Mouse (Mus musculus) embryo, embryonic 11 days (tissue): ENCODE measurements around the gene Rab10.
"Not testable (repeated sequence)": the region's sequence is repeated elsewhere in the genome, so short reads cannot be mapped to it uniquely, and the experiment has no call there.

Experiments
- DNase-seq: peaks from one replicate; pipeline ENCODE4 v3.0.0-alpha.2; 2015

The Rab10 gene

GRCm38 (mm10) chr12:3309391-3310320 is at the start of gene Rab10:
Gene Rab10 (minus strand): TSS chr12:3309969.
- peak; percentile 99 for DNase-seq

DNA sequence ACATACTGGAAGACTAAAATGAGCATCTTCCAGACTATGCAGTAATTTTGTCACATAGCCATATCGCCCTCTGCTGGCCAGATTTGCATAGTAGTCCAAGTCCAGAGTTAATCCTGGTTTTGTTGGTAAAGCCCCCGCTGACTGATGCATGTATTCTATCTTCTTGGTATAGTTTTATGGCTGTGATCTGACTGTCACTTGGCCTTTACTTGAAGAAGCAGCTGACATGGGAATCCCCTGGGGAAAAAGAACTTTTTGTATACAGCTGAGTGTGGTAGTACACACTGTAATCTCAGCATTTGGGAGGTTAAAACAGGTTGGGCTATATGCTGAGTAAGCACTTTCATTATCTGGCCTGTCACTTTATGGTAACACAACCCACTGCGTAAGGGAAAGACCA is 49.5 kb upstream of the Rab10 start:
- DNase-seq = peak; percentile 75

DNA sequence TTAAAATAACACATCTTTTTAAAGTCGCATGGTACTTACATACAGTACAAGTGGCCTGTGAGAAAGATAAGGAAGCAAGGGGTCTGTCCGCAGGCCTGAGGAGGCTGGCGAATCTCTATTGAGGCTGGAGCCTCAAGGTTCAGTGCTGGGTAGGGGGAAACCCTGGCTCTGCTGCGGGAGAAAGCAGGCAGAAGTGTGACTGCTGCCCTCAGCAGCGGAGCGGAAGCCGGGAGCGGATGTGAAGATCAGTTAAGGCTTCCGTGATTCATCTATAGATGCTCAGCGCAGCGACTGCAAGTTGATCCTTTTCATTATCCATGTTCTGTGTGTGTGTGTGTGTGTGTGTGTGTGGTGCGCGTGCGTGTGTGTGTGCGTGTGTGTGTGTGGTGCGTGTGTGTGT is 47.1 kb upstream of the Rab10 start:
- DNase-seq = peak; percentile 22

DNA sequence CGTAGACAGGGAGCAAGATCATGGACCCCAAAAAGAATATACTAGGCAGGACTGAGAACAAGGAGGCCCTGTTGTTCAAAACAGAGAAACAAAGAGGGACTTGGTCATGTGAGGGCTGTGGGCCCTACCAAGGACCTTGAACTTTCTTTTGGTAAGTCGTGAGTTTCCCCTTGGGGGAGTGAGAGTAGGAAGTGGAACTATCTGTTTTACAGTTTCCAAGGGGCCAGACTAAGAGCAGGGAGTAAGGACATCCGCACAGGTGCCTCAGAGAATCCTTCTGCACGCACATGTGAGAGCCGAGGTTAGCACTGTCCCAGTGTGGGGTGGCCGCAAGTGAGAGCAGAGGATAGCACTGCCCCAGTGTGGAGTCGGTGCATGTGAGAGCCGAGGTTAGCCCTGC is 45.3 kb upstream of the Rab10 start:
- DNase-seq = no peak

DNA sequence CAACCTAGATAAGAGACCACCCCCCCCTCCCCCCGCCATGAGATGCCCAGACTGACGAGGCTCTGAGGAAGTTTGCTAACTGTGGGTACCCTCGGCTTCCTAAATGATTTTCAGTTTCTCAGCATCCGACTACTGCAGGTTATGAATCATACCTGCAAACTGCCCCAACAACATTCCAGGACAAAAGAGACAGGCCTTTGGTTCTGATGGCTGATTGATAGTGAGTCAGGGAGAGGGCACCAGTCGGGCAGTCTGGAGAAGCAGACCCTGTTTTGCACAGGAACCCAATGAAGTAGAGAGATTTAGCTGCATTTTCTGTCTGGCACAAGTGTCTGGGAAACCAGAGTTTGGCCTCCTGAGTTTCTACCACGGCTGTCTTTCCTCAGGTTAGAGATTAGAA is 42.4 kb upstream of the Rab10 start:
- DNase-seq = no peak

DNA sequence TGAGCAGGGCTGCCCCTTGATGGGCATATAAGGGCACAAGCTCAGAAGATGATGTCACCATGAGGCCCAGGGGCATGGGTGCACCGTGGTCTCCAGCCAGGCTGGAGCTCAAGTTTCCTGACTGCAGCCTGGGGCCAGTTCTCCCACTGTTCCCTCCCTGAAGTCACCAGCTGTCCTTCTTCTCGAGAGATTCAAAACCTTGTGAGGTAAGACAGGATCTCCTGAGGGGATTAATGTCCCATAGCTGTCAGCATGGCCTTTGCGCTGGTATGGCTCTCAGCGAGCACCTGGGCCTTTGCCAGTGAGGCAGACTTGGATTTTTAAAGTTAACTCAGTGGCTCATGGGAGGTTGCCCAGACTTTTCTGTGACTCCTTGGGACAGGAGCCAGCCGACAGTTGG is 40.4 kb upstream of the Rab10 start:
- no peak for DNase-seq

GRCm38 (mm10) chr12:3349387-3349786 is 39.6 kb upstream of the Rab10 start:
- no peak for DNase-seq

DNA sequence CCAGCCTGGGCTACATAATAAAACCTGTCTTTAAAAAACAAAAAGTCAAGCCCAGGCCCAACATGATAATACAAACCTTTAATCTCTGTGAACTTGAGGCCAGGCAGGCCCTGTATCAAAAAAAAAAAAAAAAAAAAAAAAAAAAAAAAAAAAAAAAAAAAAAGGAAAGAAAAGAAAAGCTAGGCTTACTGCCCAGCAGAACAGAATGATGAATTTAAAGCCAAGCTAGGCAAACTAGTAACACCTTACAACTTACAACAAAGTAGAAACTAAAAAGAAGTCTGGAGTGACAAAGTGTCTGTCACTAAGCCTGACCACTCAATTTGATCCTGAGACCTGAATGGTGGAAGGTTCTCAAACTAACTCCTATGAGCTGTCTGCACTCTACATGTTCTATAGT is 37.9 kb upstream of the Rab10 start:
- no peak for DNase-seq

GRCm38 (mm10) chr12:3345038-3345437 is 35.3 kb upstream of the Rab10 start:
- no peak for DNase-seq

GRCm38 (mm10) chr12:3344155-3344554 is 34.4 kb upstream of the Rab10 start:
- DNase-seq = no peak

GRCm38 (mm10) chr12:3338931-3339330 is 29.2 kb upstream of the Rab10 start:
- DNase-seq = no peak

DNA sequence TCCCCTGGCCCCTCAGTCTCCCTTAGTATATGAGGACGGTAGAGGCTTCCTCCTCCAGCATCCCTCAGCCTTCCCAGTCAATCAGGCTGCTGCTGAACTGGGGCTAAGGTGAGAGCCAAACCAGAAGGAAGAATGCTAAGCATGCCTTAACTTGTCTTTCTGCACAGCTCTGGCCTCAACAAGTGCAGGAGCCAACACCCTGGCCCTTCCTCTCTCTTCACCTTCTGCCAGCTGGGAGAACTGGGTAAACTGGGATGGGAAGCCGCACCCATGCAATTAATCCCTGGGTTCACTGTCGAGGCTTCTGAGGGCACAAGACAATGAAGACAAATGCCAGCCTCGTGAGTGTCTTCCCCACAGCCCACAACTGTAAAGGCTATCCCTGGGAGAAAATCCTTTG is 19.9 kb upstream of the Rab10 start:
- DNase-seq = no peak

DNA sequence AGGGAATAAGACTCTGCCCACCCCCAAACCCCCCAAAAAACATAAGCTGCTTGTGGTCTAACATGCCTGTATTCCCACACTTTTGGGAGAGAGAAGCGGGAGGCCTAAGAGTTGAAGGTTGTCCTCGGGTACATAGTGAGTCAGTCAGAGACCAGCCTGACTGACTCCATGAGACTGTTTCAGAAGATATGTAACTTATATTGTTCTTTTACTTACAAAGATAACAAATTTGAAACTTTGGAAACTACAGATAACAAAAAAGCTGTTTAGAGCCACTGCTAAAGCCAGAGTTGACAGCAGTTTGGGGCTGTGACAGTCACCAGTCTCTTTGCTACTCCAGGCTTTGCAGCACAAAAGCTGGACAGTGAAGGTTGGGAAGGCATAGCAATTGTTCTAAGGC is 15.5 kb upstream of the Rab10 start:
- DNase-seq = no peak

DNA sequence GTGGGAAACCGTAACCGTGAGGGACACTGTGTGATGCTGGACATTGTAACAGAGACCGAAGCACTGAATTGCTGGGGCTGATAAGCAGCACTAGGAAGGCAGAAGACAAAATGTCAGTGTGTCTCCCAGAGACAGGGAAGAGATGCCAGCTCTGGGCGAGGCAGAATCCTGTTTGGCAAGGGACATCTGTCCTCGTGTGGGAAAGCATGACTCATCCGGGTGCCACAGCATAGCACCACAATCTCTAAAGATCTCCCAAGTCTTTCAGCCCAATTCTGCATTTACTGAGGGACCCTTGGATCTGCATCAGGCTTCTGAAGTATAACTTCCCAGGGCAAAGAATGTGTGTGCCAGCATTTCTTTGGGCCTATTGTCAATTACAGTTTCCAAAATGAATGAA is 13.5 kb upstream of the Rab10 start:
- DNase-seq = no peak

DNA sequence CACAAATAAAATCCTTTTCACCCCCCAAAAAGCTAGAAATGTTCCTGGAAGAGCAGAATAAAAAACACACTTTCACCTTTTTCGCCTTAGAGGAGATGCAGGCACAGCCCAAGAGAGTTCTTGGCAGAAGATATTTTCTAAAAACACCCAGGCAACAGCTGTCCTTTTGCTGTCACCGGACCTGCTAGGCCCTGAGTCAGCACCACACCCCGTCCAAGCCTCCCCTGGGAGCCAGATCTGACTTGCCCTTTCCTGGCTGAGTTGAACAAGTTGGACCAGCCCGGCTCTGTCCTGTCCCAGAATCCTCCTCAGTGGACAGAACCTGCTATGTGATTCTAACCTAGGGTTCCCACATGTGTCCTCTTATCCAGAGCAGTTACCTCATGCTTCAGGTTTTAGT is 9.6 kb upstream of the Rab10 start:
- no peak for DNase-seq

DNA sequence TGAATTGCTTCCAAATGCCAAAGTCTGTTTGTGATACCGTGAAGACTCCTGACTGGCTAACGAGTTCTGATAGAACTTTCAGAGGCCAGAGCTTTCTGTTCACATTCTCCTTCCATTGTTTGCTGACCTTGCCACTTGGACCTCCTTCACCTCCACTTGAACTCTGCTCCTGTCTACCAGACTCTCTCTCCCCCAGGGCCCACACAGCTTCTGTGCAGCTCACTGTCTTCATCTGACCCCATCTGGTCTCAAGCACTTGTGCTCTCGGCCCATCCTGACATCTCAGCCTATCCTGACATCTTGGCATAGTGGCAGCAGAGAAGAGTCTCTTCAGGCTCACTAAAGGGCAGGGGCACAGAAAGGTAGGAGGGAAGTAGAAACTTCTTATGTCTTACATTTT is 7.2 kb upstream of the Rab10 start:
- DNase-seq = no peak

GRCm38 (mm10) chr12:3316083-3316482 is 6.3 kb upstream of the Rab10 start:
- DNase-seq = no peak

DNA sequence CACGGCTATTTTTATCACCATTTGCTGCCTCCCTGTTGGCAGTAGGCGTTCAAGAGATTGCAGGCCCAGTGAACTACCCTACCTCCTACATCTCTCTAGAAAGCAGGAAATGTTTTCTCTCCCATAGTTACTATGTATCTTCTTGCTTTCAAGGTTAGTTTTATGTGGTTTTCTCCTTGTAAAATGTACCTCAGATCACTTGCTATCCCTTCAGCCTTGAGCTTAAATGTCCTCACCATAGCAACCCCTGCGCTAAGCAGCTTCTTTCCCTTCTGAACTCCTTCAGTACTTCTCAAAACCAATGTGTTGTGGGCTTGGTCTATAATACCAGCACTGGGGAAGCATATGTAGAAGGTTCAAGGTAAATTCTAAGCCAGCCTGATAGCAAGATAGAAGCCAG is 3.1 kb upstream of the Rab10 start:
- DNase-seq = no peak

GRCm38 (mm10) chr12:3310321-3310692 is 538 bp upstream of the Rab10 start:
- DNase-seq = no peak

DNA sequence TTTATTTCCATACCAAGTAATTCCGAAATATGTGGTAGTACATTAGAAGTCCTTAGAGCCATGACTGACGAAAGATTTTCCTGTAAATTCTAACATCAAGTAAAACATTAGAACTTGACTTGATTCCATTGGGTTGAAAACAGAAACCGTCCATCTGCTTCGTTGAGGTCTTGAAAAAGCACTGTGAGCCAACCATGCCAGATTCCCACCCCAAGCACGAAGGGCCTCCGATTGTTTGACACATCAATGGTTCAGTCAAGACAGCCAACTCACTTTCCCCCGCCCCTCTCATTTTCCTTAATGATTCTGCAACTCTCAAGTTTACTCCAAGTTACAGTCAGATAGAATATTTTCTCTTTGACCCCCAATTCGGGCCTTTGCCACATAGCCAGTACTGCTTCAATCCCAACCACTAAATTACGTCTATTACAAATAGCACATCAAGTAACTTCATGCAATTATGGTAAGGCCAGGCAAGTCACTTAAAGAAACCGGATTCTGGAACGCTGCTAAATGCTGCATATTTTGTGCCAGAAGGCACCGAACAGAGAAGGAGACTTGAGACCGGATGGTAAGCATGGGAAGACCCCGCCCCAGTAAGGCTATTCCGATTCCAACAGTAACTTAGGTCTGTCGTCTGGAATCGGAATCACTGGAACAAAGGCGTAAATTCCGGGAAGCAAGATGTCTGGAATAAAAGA is 1.1 kb downstream of the Rab10 start:
- peak; percentile 48 for DNase-seq

- no peak for DNase-seq
Observed at GRCm38 (mm10) chr12:3307587-3307986, 2.2 kb downstream of the Rab10 start.

DNA sequence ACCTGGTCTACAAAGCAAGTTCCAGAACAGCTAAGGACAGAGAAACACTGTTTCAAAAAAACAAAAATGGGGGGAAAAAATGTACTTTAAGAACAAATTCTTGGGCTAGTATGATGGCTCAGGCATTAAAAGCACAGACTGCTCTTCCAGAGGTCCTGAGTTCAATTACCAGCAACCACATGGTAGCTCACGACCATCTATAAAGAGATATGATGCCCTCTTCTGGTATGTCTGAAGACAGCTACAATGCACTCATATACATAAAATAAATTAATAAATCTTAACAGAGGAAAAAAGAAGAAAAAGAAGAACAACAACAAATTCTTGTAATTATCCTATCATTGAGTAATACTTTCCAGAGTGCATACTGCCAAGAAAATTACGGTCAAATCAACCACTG is 4.5 kb downstream of the Rab10 start:
- DNase-seq = no peak

DNA sequence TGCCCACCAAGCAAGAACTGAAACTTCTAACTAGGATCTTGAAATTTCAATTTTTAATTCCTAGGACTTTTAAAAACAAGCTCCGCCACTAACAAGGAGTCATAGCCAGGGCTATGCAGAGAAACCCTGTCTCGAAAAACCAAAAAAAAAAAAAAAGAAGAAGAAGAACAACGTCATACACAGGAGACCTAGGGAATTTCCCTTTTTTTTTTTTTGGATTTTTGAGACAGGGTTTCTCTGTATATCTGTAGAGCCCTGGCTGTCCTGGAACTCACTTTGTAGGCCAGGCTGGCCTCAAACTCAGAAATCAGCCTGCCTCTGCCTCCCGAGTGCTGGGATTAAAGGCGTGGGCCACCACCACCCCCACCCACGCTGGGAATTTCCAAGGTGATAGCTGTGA is 12.1 kb downstream of the Rab10 start:
- DNase-seq = not testable (repeated sequence)

DNA sequence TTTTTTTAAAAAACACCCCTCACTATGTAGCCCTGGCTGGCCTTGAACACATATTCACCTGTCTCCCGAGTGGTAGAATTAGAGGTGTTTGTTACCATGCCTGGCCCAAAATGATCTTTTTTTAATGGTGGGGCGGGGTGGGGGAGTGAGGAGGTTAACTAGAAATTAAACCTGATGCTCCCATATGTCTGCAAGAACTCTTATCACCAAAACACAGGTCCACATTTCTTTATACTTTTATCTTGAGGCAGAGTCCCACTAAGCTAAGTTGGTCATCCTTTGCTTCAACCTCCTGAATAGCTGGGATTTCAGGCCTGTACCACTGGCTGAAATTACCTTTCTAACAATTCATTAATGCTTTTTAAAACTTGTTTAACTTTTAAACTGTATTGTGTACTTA is 13.7 kb downstream of the Rab10 start:
- no peak for DNase-seq

DNA sequence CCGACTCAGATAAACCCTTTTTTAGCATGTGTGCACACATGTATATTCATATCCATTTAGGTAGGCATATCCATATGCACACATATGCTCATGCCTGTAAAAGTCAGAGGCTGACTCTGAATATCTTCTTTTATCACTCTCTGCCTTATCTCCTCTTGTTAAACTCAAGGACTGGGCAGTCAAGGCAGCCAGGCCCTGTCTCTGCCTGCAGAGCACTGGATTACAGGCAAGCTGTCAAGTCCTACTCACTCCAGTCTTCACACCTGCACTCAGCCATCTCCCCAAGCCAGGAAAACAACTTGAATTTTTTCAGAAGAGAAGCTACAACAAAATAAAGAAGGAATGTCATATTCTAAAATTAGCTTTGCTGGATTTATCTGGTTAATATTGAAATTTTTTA is 17.9 kb downstream of the Rab10 start:
- DNase-seq = no peak
